Mouse (Mus musculus) spleen, adult 2 months (tissue): ENCODE measurements at regions not wholly inside any gene's neighbourhood (a gene's known extent, or its start where the extent isn't known, plus 50 kb on each side); places are given as distances from the start of the nearest gene placed in this dataset.
"Not testable (repeated sequence)": the region's sequence is repeated elsewhere in the genome, so short reads cannot be mapped to it uniquely, and the experiment has no call there.

Experiments
- DNase-seq, 2 experiments: peaks; one replicate each; pipeline versions ENCODE4 v3.0.0 to v3.0.0-alpha.2; 2012 to 2021; ENCODE audit warnings: low spot score in 2 of 2, low read depth in 1 of 2
- H3K27ac ChIP-seq: fragments of 200-500 bp; 2 replicates; pipeline ENCODE4 v1.5.1; 2012; ENCODE audit warnings: low read length, inconsistent platforms; ENCODE audit not compliant: insufficient read depth
- H3K27me3 ChIP-seq: fragments of 200-500 bp; 2 replicates; pipeline ENCODE4 v1.6.1; 2012; ENCODE audit warnings: mild to moderate bottlenecking, moderate library complexity, low read length, inconsistent platforms; ENCODE audit not compliant: control insufficient read depth, insufficient read depth
- H3K36me3 ChIP-seq: fragments of 200-500 bp; 2 replicates; pipeline ENCODE4 v1.6.1; 2012; ENCODE audit warnings: mild to moderate bottlenecking, low read length, inconsistent platforms; ENCODE audit not compliant: control insufficient read depth, insufficient read depth
- H3K4me1 ChIP-seq: fragments of 200-500 bp; 2 replicates; pipeline ENCODE4 v1.6.1; 2011; ENCODE audit warnings: inconsistent platforms; ENCODE audit not compliant: control insufficient read depth, insufficient read depth, insufficient read length
- H3K4me3 ChIP-seq: fragments of 200-500 bp; 2 replicates; pipeline ENCODE4 v1.5.1; 2011; ENCODE audit warnings: mild to moderate bottlenecking, inconsistent platforms; ENCODE audit not compliant: insufficient read depth, insufficient read length; ENCODE audit errors: extremely low read depth
- CTCF ChIP-seq: fragments of 200-500 bp; IDR thresholded peaks from 2 replicates; pipeline ENCODE4 v1.5.1; 2011; ENCODE audit warnings: mild to moderate bottlenecking, inconsistent platforms; ENCODE audit not compliant: insufficient read depth, insufficient read length, insufficient replicate concordance; ENCODE audit errors: extremely low read depth
- POLR2A ChIP-seq: fragments of 200-500 bp; IDR thresholded peaks from 2 replicates; pipeline ENCODE4 v1.6.1; 2011; ENCODE audit warnings: low read depth, low read length, inconsistent platforms
- WGBS: fragments of 180-500 bp; shearing (Covaris S2); methylation state at CpG from one replicate; pipeline ENCODE4 v1.1.7; 2018; 5-methylcytosine and 5-hydroxymethylcytosine counted together

GRCm38 (mm10) chr4:105730900-105731299, 58.8 kb upstream of the Gm12728 start:
- WGBS = 79% methylated on average over 2 of the region's 2 CpGs
- Histone ChIP-seq H3K27ac (no peak overlapping the region), H3K4me3 (no peak overlapping the region), H3K27me3 (no peaks in the 10 kb centered on the region), H3K4me1 (no peaks in the 10 kb centered on the region), H3K36me3 (no peaks in the 10 kb centered on the region)
- TF ChIP-seq POLR2A (no peak), CTCF (no peak)
- no peak for DNase-seq

- H3K4me3 ChIP-seq, H3K27ac ChIP-seq, H3K4me1 ChIP-seq, H3K27me3 ChIP-seq, H3K36me3 ChIP-seq, DNase-seq: not testable (repeated sequence)
- WGBS = 94% methylated on average over 6 of the region's 9 CpGs
These were observed 54.6 kb upstream of the Gm12728 start for GRCm38 (mm10) chr4:105735116-105735515.
